Mouse (Mus musculus) adrenal gland, adult 8-10 months (tissue): ENCODE data around the gene Glra1. TPM values are rescaled to one million over a fixed set of nuclear protein-coding genes. Genes with fewer than 3 reads are reported as not detected.
A peak's percentile ranks its signal among the peaks of the same experiment; 100 is the strongest.
"Not testable (repeated sequence)": the region's sequence is repeated elsewhere in the genome, so short reads cannot be mapped to it uniquely, and the experiment has no call there.

ENCODE experiments used
- DNase-seq: peaks from one replicate; pipeline ENCODE4 v3.0.0; 2022
- total RNA-seq, 4 experiments: library from RNA; stranded (reverse); gene quantifications; 2 replicates each; pipeline ENCODE4 v1.2.4; 2022

Gene Glra1
- not detected for total RNA-seq

DNA sequence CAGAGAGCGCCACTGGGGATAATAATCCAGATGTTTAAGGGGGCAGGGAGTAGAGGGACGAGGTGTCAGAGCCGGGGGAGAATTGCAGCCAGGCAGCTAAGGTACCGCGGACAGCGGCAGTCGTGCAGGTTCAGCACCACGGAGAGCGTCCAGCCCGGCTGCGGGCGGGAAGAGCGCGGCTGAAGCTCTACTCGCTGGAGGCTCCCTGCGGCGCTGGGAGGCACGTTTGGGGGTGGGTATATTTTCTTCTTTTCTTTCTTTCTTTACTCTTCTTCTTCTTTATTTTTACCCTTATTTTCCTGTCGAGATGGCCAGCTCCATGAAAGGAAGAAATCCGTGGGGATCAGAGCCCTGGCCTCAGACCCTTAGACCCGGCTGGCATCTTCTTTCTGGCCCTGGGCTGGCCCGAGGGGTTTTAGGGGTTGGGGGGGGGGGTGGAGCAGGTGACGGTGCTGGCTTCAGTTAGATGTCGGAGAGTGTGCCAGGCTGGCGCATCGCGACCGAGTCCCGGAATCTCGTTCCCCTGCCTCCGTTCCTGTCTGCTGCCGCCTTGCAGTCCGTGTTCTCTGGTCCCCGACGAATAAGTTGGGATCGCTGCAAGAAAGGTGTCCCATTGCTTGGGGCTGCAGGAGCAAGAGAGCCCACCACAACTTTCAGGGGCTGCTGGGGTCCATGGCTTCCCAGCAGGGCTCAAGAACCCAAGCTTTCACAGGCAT is at the start of gene Glra1:
Gene Glra1 (minus strand): TSS at position 391 of the 716 bp plus-strand sequence.
- peak; percentile 13 for DNase-seq

DNA sequence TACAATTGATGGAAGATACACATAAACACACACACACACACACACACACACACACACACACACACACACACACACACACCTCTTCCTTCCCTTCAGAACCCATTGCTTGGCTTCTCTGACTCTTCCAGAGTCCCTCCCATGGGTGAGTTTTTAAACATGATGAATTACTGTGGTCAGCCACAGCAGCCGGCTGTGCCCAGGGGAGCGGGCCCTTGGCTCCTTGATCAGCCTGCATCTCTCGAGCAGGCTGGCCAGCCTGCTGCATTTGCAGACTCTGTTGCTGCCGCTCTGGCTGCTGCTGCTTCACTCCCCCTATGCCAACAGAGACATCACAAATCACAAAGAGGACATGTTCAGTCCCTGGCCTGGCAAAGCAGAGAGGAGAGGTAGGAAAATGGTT is 29.0 kb upstream of the Glra1 start:
- no peak for DNase-seq

DNA sequence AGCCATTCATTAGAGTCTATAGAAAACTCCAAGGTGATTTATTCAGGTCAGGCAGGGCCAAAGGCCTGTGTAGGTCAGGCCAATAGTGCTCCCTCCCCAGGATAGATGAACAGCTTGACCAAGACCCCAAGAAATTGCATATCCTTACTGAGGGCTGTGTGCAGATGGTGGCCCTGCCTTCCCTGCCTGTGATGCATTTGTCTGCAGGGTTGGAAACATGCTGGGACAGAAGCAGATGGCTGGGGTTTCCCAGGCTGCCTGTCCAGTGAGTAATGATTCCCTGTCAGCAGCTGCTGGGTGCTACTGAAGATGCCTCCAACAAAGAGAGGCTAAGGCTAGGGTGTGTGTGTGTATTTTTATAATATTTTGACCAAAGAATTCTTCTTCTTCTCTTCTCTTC is 25.9 kb upstream of the Glra1 start:
- DNase-seq, result no peak

DNA sequence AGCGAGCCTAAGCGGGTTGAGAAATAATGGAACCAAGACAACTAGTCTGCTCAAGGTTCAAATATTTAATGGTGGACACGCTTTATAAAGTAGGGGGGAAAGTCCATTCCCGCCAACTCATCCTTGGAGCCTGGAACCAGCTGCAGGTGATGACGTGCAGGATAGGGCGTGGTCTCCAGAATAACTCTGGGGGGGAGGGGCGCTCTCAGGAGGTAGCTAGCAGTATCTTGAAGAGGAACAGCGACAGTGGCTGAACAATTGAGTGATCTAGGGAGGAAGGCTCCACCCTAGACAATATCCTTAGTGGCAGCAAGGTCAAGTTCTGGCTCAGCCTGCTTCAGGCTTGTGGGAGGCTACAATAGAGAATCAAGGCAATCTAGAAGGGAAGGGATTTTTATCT is 6.6 kb upstream of the Glra1 start:
- DNase-seq, result not testable (repeated sequence)

DNA sequence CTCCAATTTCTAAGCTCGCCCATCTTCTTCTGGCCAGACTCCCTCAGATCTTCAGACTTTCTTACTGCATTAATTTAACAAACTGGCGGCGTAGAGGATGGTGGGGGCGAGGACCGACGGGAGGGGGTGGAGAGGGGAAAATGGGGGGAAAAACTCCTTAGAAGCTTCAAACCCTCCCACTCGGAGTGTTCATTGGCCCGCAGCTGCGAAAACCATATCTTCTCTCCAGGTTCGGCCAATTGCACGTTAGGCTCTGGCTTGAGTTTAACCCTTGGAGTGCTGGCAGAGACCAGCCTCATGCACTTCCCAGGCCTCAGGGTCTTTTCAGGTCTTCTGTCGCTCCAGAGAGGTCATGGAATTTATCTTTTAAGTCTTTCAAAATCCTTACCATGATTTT is 524 bp upstream of the Glra1 start:
- DNase-seq, result no peak

DNA sequence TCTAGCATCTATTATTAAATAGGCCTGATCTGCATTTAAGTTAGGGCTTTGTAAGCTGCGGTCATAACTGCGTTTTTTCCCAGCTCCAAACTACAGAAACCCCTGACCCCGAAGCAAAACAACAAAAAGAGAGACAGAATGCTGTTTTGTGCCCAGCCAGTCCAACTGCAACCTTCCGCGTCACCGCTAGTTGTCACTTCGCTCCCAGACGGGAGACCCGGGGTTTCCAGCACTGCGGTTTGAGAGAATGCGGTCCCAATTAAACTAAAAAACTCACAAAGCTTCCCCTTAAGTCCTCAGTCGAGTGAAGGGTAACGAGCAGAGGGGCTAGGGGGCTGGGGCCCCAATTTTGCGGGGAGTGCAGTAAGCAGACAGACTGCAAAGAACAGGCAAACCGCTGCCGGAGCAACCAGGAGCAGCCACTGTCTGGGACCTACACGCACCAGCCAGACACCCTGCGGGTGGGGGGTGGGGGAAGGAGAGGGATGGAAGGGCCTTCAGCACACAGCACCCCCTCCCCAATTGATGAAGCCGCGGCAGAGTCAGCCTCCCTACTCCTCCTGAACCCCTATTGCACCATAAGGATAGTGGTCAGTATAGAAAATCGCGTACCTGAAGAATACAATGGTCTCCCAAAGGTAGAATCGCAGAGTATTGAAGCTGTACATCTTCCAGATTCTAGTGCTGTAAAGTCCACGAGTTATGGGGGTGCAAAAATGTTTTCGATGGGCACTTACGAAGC is 761 bp downstream of the Glra1 start:
- no peak for DNase-seq

DNA sequence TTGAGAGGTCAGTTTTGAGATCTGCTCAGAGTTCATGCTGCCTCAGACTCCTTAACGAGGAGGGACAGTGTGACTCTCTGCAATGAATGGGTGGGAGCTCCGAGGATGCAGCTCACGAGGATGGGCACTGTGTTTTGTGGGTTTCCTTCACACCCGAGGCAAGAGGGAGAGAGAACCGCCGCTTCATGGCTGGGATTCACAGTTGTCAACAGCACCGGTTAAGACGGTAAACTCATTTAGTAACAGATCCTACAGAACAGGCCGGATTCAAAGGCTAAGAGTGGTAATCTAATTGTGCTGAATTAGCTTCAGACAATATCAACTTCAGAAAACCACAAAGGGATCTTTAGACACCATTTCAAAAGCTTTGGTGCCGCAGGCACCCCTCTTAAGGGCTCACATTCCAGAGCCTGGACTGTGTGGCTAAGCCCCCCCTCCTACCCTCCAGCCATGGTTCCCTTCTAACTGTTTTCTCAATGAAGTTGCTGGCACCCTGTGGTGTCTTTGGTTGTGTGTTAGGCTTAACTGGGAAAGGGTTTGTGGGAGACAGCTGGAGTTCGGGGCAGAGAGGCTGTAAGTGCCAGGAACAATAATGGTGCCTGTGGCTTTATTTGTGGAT is 6.4 kb downstream of the Glra1 start:
- no peak for DNase-seq

DNA sequence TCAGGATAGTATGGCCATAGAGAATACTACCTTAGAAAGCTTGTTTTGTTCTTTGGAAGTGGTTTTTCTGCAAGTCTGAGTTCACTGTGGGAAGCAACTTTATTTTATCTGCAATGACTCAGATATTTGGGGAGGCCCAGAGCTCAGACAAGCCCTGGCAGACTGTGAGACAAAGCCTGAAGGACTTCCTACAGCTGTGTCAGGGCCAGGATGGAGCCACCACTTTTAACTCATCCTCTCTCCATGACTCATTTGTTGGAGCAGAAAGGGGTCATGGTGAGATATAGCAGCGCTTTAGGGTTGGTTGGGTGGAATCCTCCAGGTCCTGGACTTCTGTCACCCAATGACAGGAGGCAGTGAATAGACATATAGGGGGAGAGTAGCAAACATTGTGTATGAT is 12.3 kb downstream of the Glra1 start:
- peak; percentile 56 for DNase-seq

DNA sequence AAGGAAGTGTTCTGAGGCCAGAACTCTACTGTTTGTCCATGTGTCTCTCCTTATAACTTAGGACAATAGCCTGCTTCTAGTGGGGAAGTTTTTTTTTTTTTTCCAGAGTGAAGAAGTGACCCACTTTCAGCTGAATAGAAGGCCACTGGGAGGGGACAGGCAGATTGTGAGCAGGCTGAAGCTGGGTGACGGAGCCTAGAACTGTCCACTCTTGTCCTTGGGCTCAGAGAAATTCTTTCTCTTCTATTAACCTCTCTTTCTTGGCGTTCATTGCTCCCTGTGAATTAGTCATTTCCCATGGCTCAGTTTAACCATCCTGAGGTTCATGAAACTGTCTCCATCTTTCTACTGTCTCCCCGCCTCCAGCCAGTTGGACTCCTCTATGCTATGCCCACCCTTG is 13.6 kb downstream of the Glra1 start:
- DNase-seq, result peak; percentile 49

DNA sequence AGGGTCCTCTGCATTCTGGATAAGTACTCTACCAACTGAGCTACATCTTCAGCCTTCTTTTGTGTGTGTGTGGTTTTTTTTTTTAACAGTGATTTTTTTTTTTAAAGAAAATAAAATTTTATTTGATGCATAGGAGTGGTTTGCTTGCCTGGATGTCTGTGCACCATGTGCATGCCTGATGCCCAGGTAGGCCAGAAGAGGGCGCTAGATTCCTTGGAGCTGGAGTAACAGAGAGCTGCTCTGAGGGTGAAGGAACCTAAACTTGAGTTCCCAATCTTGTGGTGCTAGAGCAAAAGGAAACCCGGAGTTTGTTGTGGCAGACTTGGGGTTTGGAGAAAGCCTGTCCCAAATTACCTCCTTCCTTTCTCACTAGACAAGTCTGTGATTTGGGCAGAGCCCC is 16.8 kb downstream of the Glra1 start:
- DNase-seq, result no peak

DNA sequence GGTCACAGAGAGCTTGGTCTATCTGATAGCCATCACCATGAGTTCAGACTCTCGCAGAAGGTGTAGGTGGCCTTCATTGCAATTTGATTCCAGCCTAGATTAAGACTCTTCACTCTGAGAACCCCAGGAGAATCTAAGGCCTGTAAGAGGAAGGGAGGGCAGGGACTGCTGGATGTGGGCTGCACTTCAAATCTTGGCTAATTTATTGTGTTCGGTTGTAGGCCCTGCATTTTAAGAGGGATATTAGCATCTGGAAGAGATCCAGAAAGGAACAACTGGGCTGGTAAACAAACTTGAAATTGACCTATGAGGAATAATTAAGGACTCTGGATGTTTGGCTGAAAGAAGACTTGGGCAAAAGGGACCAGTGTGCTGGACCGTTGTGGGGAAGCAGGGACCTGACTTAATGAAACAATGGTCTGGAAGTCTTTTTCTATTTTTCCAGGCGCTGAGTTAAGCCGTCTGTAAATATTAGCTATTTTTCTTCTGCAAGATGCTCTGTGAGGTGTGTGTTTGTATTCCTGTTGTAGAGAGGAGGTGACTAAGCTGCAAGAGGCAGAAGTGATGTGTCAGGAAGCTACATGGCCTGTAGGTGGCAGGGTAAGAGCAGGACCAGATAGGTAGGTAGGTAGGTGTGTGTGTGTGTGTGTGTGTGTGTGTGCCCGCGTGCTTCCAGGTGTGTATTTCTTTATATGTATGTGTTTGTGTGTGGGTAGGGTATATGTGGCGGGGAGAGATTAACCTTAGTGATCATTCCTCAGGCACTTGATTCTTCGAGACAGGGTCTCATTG is 18.4 kb downstream of the Glra1 start:
- DNase-seq, result no peak

DNA sequence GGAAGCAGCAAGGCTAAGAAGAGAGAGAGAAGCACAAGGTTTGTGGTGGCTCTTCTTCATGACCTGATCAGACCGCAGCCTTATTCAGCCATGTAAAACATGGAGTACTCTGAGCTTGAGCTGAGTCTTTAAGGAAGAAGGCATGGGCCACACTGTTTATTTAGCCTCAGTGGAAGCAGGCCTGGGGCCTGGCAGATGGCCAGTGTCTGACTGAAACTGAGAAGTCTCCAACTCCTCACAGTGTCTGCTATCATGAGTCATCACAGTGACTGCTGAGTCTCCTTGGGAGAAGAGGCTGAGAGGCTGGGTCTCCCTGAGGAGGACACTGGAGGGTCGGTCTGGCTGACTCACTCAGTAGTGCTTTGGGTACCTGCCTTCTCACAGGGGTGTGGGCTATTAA is 33.6 kb downstream of the Glra1 start:
- peak; percentile 7 for DNase-seq

DNA sequence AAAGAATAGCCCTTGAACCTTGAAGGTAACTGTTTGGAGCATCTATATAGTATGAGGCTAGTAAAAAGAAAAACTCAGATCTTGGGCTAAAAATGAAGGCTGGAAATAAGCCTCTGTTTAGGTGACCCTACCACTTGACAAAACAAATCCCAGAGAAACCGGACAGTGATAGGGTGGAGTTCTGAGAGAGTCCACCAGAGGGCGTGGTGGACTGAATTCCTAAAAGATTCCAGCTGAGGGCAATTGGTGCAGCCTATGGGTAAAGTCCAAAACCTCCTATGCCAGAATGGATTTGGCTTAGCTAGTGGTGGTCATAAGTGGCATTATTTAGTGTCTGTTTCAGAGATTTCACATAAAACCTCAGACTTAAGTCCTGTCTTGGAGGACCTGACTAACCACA is 36.9 kb downstream of the Glra1 start:
- no peak for DNase-seq

DNA sequence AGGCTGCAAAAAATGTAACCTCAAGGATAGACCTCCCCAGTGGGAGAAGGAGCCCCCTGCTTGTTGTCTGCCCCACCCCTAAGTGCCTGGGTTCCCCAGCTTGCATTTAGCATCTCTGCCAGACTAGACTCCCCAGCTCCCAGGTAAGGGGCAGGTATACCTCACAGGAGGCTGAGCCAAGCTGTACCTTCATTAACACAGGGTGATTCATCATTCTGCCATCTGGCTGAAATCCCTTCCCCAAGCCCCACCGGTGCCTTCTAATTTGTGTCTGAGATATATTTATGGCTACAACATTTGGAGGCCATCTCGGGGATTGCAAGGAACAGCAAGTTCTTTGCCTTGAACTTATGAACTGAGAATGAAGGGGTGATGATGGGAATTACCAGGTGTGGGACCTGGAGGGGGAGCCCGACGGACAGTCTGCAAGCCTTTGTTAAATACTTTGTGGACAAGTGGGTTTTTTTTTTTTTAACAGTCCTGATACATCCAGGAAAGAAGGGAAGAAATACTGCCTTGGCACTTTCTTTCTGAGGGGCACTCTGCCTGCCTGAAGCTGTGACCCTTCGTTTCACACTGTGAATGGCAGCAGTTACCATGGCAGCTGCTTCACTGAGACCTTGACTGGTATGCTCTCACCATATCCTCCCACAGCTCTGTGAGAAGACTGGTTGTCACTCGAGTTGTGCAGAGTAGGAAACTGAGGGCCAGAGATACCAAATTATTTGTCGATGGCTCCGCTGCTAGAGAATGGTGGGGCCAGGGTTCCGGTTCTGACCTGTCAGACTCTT is 41.5 kb downstream of the Glra1 start:
- DNase-seq, result no peak

DNA sequence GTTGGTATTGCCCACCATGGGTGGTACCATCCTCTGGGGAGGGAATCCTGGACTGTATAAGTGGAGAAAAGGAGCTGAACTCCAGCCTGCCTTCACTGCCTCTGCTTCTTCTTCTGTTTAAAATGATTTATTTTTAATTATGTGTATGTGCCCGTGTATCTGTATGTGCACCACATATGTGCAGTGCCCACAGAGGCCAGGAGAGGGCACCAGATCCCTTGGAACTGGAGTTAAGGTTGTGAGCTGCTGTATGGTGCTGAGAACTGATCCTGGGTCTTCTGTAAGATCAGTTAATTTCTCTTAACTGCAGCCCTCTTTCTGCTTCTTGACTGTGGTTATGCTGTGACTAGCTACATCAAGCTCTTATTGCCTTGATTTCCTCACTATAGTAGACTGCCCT is 62.3 kb downstream of the Glra1 start:
- no peak for DNase-seq

DNA sequence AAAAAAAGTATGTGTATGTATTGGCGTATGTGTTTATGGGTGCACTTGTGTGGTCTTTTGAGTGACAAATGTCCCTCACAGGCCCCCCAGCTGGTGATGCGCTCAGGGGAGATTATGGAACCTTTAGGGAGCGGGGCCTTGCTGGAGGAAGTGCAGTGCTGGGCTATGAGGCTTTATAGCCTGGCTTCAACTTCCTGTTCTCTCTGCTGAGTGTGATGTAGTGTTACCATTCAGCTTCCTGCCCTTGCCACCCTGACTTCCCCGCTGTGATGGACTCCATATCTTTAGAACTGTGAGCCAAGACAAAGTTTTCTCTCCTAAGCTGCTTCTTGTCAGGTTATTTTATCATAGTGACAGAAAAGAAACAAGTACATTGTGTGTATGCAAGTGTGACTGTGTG is 65.3 kb downstream of the Glra1 start:
- no peak for DNase-seq

DNA sequence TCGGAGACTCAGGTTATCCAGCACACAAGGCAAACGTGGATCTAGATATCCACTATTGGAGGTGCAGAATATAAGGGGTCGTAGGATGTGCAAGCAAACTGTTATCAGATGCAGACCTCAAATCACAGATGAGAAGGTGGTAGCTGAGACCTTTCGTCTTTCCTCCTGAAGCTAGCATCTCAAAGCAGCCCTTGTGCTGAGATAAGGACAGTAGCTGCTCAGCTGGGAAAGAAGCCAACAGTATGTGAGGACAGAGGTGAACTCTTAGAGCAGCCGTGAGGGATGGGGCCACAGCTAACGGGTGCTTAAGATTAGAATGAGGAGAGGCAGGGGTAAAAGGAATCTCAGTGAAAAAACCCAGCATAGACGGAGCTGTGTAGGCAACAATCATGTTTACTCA is 65.9 kb downstream of the Glra1 start:
- DNase-seq, result no peak

DNA sequence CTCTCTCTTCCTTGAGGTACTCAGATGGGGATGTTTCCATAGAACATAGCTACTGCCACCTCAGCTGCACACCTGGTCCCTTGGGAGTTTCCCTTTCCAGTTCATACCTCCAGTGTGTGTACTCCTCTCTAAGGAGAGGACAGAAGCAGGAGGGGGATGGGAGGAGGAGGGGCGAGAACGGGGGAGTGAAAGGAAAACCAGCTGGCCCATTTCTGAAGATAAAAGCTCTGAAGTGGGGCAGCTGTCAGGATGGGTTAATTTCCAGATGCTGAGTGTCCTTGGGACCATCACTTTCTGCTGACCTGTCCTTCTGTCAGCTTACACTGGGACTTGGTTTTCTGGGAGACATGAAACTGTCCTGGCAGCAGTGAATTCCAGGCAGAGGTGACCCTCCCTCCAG is 73.2 kb downstream of the Glra1 start:
- no peak for DNase-seq

DNA sequence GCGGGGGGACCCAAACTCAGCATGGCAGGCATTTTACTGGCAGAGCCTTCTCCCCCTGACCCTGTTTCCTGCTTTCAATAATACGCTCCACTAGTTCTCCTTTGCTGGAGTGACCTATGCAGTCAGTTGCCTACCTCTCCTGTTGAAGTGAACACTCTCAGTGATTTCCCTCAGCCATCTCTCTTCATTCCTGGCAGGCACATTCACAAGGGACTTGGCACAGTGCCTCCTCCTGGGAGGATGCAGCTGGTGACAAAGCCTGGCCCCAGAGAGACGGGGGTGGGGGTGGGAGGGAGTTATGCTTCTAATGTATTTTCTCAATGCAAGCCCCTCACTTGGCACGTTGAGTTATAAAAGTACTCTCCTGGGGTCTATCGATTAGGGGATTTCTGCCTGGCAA is 74.6 kb downstream of the Glra1 start:
- no peak for DNase-seq

DNA sequence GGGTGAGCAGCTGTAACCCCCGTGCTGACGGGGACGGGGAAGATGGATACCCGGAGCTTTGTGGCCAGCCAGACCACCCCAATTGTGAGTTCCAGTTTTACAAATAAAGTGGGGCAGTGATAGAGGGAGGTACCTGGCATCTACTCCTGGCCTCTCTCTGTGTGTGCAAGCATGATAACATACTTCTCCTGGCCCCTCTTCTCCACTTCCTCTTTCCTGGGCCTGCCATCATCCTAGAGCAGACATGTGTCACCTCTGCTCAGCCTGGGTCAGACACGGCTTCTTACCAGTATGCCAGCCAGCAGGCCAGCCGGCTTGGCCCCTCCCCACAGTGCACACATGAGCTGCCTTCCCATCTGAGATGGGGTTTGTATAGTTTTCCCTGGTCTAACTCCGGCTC is 77.3 kb downstream of the Glra1 start:
- DNase-seq, result no peak

DNA sequence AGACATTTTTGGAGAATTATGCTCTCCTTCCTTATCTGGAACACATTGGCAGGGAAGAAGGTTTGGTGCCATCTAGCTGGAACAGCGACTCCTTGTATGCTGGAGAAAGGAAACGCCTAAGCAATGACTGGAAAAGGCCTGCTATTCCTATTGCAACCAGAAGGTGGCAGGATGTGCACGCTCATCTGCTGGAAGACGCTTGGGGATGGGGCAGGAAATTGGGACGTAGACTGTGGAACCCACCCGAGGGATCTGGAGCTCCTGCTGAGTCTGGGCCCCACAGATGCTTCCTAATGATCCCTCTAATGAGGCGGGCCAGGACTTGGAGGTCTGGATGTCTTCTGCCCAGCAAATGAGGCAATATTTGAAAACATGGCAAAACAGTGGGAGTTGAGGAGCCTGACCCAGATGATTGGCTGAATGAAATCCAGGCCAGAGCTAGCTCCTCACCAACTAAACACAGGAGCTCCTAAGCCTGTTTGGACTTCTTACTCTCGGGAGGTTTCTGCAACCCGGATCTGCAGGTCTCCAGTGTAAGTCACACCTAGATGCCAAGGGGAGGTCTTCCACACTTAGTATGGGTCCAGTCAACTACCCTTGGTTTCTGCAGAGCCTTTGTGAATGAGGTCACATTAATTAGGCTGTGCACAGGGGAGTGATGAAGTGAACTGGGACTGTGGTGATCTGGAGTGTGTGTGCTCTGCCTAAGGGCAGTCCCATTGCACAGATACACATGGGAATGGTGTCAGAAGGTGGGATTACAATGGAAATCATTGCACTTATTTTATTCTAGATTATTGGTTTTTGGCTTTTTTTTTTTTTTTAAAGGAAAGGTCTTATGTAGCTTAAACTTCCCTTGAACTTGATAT is 89.0 kb downstream of the Glra1 start:
- peak; percentile 37 for DNase-seq
